Mouse (Mus musculus): ENCODE measurements around the gene Dazl. TPM values are rescaled to one million over a fixed set of nuclear protein-coding genes. Genes with fewer than 3 reads are reported as not detected.

Dazl gene
- polyA plus RNA-seq (2014; fragmentation: Nextera tagmentation; extraction: Ambion mirVana): 0.09 TPM in 1 of 2 replicates, not detected in the other

DNA sequence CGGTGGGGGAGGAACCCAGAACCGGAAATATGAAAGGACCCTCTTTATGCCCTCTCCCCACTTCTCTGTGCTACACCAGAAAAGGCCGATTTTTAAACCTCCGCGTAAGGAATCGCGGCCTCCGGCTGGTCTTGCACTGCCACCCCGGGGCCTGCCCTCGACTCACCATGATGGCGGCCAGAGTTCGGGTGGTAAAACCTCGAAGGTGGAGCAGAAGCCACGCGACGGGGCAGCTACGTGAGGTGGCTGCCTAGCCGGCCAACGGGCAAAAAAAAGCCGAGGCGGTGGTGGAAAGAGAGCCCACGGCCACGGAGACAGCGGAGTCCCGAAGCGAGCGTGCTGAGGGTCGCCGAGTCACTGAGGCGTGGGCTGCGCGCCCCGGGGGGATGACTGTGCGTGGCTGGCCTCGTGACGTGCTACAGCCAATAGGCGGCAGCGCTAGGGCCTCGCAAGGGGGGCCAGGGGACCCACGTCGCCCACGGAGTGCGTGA lies at the start of gene Dazl:
TSS of gene Dazl (minus strand) at position 396 of the 491 bp plus-strand sequence.
- H3K27ac ChIP-seq (ENCODE audit: low read depth, low read length): peak within 1 kb of the TSS; percentile 51
- ATAC-seq (ENCODE audit: low FRiP score) (peak; percentile 12; the same call in 1 of the 2 replicates), DNase-seq (ENCODE audit: low spot score) (no peak)
- H3K4me2 ChIP-seq (replicated peaks; ENCODE audit: low read depth, low read length): peak within 1 kb of the TSS; percentile 44
- H3K4me1 ChIP-seq (replicated peaks; ENCODE audit: control insufficient read depth, insufficient read depth, low read length): no peaks in the 10 kb centered on the region
- H3K27me3 ChIP-seq (ENCODE audit: control insufficient read depth, insufficient read depth, low read length): no peaks in the 10 kb centered on the region
- 89% methylated on average over 42 of the region's 43 CpGs for WGBS
- H3K9ac ChIP-seq (ENCODE audit: low read depth, low read length): peak within 1 kb of the TSS; percentile 53; the same call in 1 of the 2 replicates
- H3K36me3 ChIP-seq (ENCODE audit: control insufficient read depth, insufficient read depth, low read length): no peaks in the 10 kb centered on the region
- H3K4me3 ChIP-seq (ENCODE audit: low read depth, low read length): peak within 1 kb of the TSS; percentile 32
- peaks cover 4% of the 10 kb centered on the region for H3K9me3 ChIP-seq (ENCODE audit: control insufficient read depth, low read length)

DNA sequence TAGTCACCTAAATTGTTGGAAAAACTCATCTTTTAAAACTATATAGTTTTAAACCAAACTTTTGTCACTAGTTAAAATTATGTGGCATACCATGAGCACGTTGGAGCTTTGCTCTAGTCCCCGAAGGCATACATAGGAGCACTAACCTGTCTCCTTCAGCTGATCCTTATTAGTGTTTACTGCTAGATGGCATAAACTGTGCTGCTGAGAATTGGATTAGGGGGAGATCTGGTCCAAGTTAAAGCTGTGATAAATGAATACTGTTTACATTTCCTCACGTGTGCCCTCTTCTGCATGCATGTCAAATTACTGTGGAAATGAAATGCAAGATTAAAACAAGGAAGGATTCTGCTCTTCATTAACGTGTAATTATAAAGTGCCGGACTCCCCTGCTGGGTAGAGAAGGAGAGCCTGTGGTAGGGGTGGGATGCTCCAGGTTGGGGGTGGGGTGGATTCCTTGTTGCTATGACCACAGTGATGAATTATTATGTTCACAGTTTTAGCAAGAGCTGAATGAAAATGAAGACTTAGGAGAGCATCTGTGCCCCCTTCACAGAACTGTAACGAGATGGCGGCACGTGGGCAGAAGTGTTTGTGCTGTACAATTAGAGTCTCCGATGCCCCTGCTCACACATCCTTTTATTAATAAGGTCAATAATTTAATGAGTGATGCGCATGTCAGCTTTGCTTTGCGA lies 48.6 kb upstream of the Dazl start:
- H3K36me3 ChIP-seq (ENCODE audit: control insufficient read depth, insufficient read depth, low read length): no peaks in the 10 kb centered on the region
- no peak overlapping the region for H3K4me2 ChIP-seq (replicated peaks; ENCODE audit: low read depth, low read length)
- no peaks in the 10 kb centered on the region for H3K9me3 ChIP-seq (ENCODE audit: control insufficient read depth, low read length)
- no peaks in the 10 kb centered on the region for H3K27me3 ChIP-seq (ENCODE audit: control insufficient read depth, insufficient read depth, low read length)
- no peaks in the 10 kb centered on the region for H3K4me1 ChIP-seq (replicated peaks; ENCODE audit: control insufficient read depth, insufficient read depth, low read length)
- ATAC-seq (ENCODE audit: low FRiP score) (peak; percentile 38; the same call in 1 of the 2 replicates), DNase-seq (ENCODE audit: low spot score) (no peak)
- no peak overlapping the region for H3K27ac ChIP-seq (ENCODE audit: low read depth, low read length)
- H3K4me3 ChIP-seq (ENCODE audit: low read depth, low read length): no peak overlapping the region
- H3K9ac ChIP-seq (ENCODE audit: low read depth, low read length): no peak overlapping the region
- WGBS: 82% methylated on average over 11 of the region's 11 CpGs

DNA sequence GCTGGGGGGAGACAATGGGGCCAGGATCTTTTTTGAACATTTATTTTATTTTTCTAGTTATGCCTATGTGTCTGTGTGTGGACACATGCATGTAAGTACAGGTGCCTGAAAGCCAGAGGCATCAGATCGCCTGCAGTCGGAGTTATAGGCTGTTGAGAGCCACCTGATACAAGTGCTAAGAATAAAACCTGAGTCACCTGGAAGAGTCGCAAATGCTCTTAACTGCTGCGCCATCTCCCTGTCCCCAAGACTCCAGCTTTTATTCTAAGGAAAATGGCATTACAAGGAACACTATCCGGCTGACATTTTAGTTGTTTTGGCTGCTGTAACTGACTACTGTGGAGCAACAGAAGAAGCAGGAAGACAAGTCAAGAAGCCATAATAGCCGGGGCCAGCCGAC lies 45.5 kb upstream of the Dazl start:
- ATAC-seq (ENCODE audit: low FRiP score) (no peak), DNase-seq (ENCODE audit: low spot score) (no peak)
- 93% methylated on average over 7 of the region's 7 CpGs for WGBS
- no peaks in the 10 kb centered on the region for H3K4me1 ChIP-seq (replicated peaks; ENCODE audit: control insufficient read depth, insufficient read depth, low read length)
- no peak overlapping the region for H3K4me3 ChIP-seq (ENCODE audit: low read depth, low read length)
- no peak overlapping the region for H3K4me2 ChIP-seq (replicated peaks; ENCODE audit: low read depth, low read length)
- H3K36me3 ChIP-seq (ENCODE audit: control insufficient read depth, insufficient read depth, low read length): no peaks in the 10 kb centered on the region
- H3K9me3 ChIP-seq (ENCODE audit: control insufficient read depth, low read length): no peaks in the 10 kb centered on the region
- H3K9ac ChIP-seq (ENCODE audit: low read depth, low read length): no peak overlapping the region
- H3K27ac ChIP-seq (ENCODE audit: low read depth, low read length): no peak overlapping the region
- no peaks in the 10 kb centered on the region for H3K27me3 ChIP-seq (ENCODE audit: control insufficient read depth, insufficient read depth, low read length)

DNA sequence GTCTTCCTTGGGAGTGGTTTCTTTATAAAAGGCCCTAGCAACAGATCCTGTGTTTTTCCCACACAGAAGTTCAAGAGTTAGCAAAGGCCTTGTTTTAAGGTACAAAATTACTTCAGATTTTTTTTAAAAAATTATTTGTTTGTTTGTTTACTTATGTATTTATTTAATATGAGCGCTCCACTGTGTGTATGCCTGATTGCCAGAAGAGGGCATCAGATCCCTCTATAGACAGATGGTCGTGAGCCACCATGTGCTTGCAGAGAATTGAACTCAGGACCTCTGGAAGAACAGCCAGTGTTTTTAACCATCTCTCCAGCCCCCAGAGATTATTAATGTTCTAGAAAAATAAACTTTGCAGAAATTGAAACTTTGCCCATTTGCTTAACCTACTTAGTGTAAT lies 42.3 kb upstream of the Dazl start:
- H3K9me3 ChIP-seq (ENCODE audit: control insufficient read depth, low read length): no peaks in the 10 kb centered on the region
- H3K36me3 ChIP-seq (ENCODE audit: control insufficient read depth, insufficient read depth, low read length): no peaks in the 10 kb centered on the region
- H3K9ac ChIP-seq (ENCODE audit: low read depth, low read length): no peak overlapping the region
- 87% methylated on average over 2 of the region's 2 CpGs for WGBS
- H3K27me3 ChIP-seq (ENCODE audit: control insufficient read depth, insufficient read depth, low read length): no peaks in the 10 kb centered on the region
- no peak overlapping the region for H3K27ac ChIP-seq (ENCODE audit: low read depth, low read length)
- no peak overlapping the region for H3K4me3 ChIP-seq (ENCODE audit: low read depth, low read length)
- no peak overlapping the region for H3K4me2 ChIP-seq (replicated peaks; ENCODE audit: low read depth, low read length)
- ATAC-seq (ENCODE audit: low FRiP score) (no peak), DNase-seq (ENCODE audit: low spot score) (no peak)
- H3K4me1 ChIP-seq (replicated peaks; ENCODE audit: control insufficient read depth, insufficient read depth, low read length): no peaks in the 10 kb centered on the region

DNA sequence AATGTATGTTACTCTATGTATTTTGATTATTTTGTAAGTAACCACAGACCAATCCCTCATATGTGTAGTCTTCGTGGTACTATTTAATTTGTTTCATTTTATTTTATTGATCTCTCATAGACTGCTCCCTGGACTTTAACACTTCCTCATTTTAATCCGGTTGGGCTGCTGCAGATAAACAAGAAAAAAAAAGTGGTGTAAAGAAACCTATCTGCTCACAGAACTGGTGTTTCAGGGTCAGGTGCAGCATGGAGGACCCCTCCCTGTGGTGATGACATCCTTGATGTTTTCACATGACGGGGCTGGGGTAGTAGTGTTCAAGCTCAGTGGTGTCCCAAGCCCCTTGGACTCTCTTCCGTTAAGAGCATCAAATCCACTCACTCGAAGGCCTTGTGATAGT lies 41.3 kb upstream of the Dazl start:
- H3K4me1 ChIP-seq (replicated peaks; ENCODE audit: control insufficient read depth, insufficient read depth, low read length): no peaks in the 10 kb centered on the region
- no peak overlapping the region for H3K27ac ChIP-seq (ENCODE audit: low read depth, low read length)
- no peak overlapping the region for H3K9ac ChIP-seq (ENCODE audit: low read depth, low read length)
- no peaks in the 10 kb centered on the region for H3K27me3 ChIP-seq (ENCODE audit: control insufficient read depth, insufficient read depth, low read length)
- ATAC-seq (ENCODE audit: low FRiP score) (no peak), DNase-seq (ENCODE audit: low spot score) (no peak)
- H3K4me2 ChIP-seq (replicated peaks; ENCODE audit: low read depth, low read length): no peak overlapping the region
- 90% methylated on average over 5 of the region's 5 CpGs for WGBS
- no peak overlapping the region for H3K4me3 ChIP-seq (ENCODE audit: low read depth, low read length)
- H3K36me3 ChIP-seq (ENCODE audit: control insufficient read depth, insufficient read depth, low read length): no peaks in the 10 kb centered on the region
- H3K9me3 ChIP-seq (ENCODE audit: control insufficient read depth, low read length): no peaks in the 10 kb centered on the region

DNA sequence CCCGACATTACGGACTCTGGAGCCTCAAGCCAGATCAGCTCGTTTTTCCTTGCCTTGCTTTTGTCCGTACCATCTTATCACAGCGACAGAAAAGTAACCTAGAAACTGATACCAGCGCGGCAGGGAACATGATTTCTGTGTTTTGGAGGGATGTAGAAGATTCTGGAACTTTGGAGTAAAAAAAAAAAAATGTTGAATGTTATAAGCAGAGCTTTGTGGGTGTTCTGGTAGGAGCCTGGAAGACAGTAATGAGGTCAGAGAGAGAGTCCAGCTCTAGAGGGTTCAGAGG lies 38.5 kb upstream of the Dazl start:
- no peak overlapping the region for H3K4me2 ChIP-seq (replicated peaks; ENCODE audit: low read depth, low read length)
- H3K9me3 ChIP-seq (ENCODE audit: control insufficient read depth, low read length): no peaks in the 10 kb centered on the region
- no peak overlapping the region for H3K9ac ChIP-seq (ENCODE audit: low read depth, low read length)
- no peak for ATAC-seq (ENCODE audit: low FRiP score)
- WGBS: 86% methylated on average over 7 of the region's 7 CpGs
- H3K36me3 ChIP-seq (ENCODE audit: control insufficient read depth, insufficient read depth, low read length): no peaks in the 10 kb centered on the region
- no peaks in the 10 kb centered on the region for H3K27me3 ChIP-seq (ENCODE audit: control insufficient read depth, insufficient read depth, low read length)
- H3K4me3 ChIP-seq (ENCODE audit: low read depth, low read length): no peak overlapping the region
- H3K4me1 ChIP-seq (replicated peaks; ENCODE audit: control insufficient read depth, insufficient read depth, low read length): no peaks in the 10 kb centered on the region
- no peak for DNase-seq (ENCODE audit: low spot score)
- no peak overlapping the region for H3K27ac ChIP-seq (ENCODE audit: low read depth, low read length)

GRCm38 (mm10) chr17:50331171-50332011 lies 38.0 kb upstream of the Dazl start:
- no peaks in the 10 kb centered on the region for H3K4me1 ChIP-seq (replicated peaks; ENCODE audit: control insufficient read depth, insufficient read depth, low read length)
- 82% methylated on average over 8 of the region's 8 CpGs for WGBS
- no peak overlapping the region for H3K27ac ChIP-seq (ENCODE audit: low read depth, low read length)
- no peaks in the 10 kb centered on the region for H3K27me3 ChIP-seq (ENCODE audit: control insufficient read depth, insufficient read depth, low read length)
- H3K4me3 ChIP-seq (ENCODE audit: low read depth, low read length): no peak overlapping the region
- H3K9me3 ChIP-seq (ENCODE audit: control insufficient read depth, low read length): no peaks in the 10 kb centered on the region
- H3K4me2 ChIP-seq (replicated peaks; ENCODE audit: low read depth, low read length): no peak overlapping the region
- no peak for ATAC-seq (ENCODE audit: low FRiP score)
- H3K9ac ChIP-seq (ENCODE audit: low read depth, low read length): no peak overlapping the region
- no peak for DNase-seq (ENCODE audit: low spot score)
- no peaks in the 10 kb centered on the region for H3K36me3 ChIP-seq (ENCODE audit: control insufficient read depth, insufficient read depth, low read length)

- Histone ChIP-seq H3K27me3 (ENCODE audit: control insufficient read depth, insufficient read depth, low read length) (no peaks in the 10 kb centered on the region), H3K27ac (ENCODE audit: low read depth, low read length) (no peak overlapping the region), H3K4me2 (replicated peaks; ENCODE audit: low read depth, low read length) (no peak overlapping the region), H3K9me3 (ENCODE audit: control insufficient read depth, low read length) (no peaks in the 10 kb centered on the region), H3K4me1 (replicated peaks; ENCODE audit: control insufficient read depth, insufficient read depth, low read length) (no peaks in the 10 kb centered on the region), H3K9ac (ENCODE audit: low read depth, low read length) (no peak overlapping the region), H3K36me3 (ENCODE audit: control insufficient read depth, insufficient read depth, low read length) (no peaks in the 10 kb centered on the region), H3K4me3 (ENCODE audit: low read depth, low read length) (no peak overlapping the region)
- ATAC-seq (ENCODE audit: low FRiP score) (no peak), DNase-seq (ENCODE audit: low spot score) (no peak)
- 86% methylated on average over 1 of the region's 1 CpGs for WGBS
Observed at GRCm38 (mm10) chr17:50330245-50330644, 36.8 kb upstream of the Dazl start.

DNA sequence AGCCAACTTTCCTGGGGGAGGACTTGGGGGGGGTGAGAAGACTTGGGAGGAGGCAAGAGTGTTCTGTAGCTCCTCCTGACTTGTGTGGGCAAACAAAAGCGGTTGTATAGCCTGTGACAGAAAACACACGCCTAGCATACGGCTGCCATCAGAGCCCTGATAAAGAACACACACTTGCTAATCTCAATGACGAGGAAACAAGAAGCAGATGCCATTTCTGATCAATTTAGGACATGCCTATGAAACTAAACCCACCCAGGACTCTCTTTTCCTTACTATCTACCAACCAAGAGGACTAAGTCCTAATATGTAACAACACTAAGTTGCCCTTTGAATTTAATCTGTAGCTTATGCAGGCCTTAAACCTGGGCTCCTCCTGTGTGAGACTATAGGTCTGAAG lies 31.2 kb upstream of the Dazl start:
- no peaks in the 10 kb centered on the region for H3K36me3 ChIP-seq (ENCODE audit: control insufficient read depth, insufficient read depth, low read length)
- H3K4me1 ChIP-seq (replicated peaks; ENCODE audit: control insufficient read depth, insufficient read depth, low read length): no peaks in the 10 kb centered on the region
- ATAC-seq (ENCODE audit: low FRiP score): no peak
- H3K9me3 ChIP-seq (ENCODE audit: control insufficient read depth, low read length): no peaks in the 10 kb centered on the region
- DNase-seq (ENCODE audit: low spot score): no peak
- H3K9ac ChIP-seq (ENCODE audit: low read depth, low read length): no peak overlapping the region
- H3K27me3 ChIP-seq (ENCODE audit: control insufficient read depth, insufficient read depth, low read length): no peaks in the 10 kb centered on the region
- H3K4me2 ChIP-seq (replicated peaks; ENCODE audit: low read depth, low read length): no peak overlapping the region
- H3K27ac ChIP-seq (ENCODE audit: low read depth, low read length): no peak overlapping the region
- no peak overlapping the region for H3K4me3 ChIP-seq (ENCODE audit: low read depth, low read length)
- WGBS: 84% methylated on average over 4 of the region's 4 CpGs
